Mouse (Mus musculus) megakaryocyte, embryonic 14.5 days (primary cell): ENCODE data around the gene Parvb.

Experiments used
- FLI1 ChIP-seq: IDR thresholded peaks from 2 replicates; pipeline ENCODE4 v1.6.1; 2012; ENCODE audit warnings: low read length, inconsistent platforms, mixed read lengths
- GATA1 ChIP-seq: IDR thresholded peaks from 3 replicates; pipeline ENCODE4 v1.6.1; 2012; ENCODE audit warnings: mixed read lengths, low read length, inconsistent platforms, borderline replicate concordance

- TF ChIP-seq GATA1: no peak
- no peak for TF ChIP-seq FLI1
These were observed 28.4 kb downstream of the Parvb start for GRCm38 (mm10) chr15:84260123-84260822.
